Mouse (Mus musculus) NIH3T3 (cell line): Measurements from ENCODE around the gene Creb1.

ENCODE experiments used
- DNase-seq: peaks from one replicate; pipeline ENCODE4 v3.0.0-alpha.2; 2012; ENCODE audit warnings: low read depth

Creb1 gene

GRCm38 (mm10) chr1:64618226-64618625, 85.8 kb downstream of the Creb1 start:
- DNase-seq, result peak; percentile 53

GRCm38 (mm10) chr1:64621116-64621515, 88.7 kb downstream of the Creb1 start:
- DNase-seq, result peak; percentile 93

DNA sequence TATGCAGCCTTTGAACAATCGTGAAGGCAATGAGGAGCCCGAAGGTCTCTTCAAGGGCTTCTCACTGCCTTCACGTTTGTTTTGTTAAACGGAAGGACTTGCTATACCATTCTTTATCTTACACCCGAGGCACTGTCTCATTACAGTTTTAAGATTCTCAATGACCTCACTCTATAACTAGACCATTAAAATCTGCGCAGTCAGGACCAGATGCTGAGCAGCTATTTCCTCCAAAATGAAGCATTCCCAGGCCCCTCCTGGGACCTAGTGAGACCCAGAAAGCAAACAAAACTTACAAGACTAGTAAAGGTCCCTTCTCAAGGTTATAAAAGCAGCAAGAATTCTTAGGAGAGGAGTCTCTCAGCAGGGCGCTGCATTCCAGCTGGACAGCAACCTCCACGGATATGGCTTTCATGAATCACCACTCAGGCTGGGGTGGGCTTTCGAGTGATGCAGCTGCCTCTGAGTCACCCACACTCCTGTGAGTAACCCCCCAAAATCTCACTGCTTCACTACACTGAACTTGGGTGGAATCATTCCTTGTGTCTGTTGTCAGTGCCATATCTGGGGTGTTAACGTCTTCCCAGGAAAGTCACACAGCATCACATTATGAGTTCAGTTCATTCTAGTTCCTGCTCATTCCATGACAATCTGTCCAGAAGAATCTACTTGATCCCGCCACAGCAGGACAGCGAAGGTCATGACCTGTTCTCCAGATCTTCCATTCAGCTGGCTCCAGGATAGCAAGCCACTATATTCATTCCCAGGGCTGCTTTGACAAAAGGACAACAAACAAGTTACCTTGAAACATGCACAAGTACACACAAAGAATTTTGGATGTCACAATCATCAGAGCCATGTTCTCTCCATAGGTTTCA, 91.4 kb downstream of the Creb1 start:
- peak; percentile 87 for DNase-seq

DNA sequence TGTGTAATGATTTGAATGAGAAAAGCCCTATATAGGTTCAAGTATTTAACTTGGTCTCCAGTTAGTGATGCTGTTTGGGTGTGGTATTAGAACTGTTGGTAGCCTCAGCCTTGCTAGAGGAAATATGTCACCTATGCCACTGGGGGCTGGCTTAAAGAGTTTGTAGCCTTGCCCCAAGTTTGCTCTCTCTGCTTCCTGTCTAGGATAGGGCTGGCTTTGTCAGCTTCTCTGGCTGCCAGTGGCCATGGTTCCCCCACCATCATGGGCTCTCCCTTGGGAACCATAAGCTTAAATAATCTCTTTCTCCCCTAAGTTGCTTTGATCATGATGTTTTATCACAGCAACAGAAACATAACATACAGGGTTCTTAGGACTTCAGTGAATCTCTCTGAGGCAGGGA, 92.8 kb downstream of the Creb1 start:
- no peak for DNase-seq

GRCm38 (mm10) chr1:64631526-64631925, 99.1 kb downstream of the Creb1 start:
- no peak for DNase-seq

DNA sequence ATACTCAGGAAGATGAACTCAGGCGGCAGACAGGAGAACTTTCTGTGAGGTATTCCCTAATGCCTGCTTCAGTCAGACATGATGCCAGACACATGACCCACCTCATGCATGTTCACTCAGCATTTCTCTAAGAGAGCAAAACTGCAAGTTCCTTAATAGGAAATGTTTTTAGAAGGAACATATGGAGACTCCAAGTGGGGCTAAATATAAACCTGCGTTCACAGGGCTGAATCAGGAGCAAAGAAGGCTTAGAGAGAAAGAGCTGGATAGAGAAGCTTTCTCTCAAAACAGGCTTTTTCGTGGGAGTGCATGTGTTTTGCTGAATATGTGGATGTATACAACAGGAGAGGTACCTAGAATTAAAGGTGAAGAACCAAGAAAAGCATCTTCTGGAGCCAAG, 100.8 kb downstream of the Creb1 start:
- peak; percentile 21 for DNase-seq

DNA sequence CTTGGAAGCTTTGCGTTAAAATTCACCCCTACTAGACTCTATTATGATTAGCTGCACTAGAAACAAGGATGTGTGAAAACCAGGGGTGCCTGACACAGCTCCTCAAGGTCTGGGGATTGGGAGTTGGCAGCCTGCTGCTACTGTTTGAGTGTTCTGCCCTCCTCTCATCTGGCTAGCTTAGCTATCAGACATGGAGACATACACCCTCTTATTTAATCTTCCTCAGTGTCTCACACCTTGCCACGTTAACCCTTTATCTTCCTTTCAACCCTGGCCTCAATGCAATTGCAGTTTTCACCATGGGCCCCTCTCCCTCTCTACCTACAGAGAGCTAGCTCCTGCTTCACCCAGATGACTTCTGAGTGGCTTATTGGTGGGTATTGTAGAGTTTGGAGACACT, 103.2 kb downstream of the Creb1 start:
- DNase-seq, result no peak

DNA sequence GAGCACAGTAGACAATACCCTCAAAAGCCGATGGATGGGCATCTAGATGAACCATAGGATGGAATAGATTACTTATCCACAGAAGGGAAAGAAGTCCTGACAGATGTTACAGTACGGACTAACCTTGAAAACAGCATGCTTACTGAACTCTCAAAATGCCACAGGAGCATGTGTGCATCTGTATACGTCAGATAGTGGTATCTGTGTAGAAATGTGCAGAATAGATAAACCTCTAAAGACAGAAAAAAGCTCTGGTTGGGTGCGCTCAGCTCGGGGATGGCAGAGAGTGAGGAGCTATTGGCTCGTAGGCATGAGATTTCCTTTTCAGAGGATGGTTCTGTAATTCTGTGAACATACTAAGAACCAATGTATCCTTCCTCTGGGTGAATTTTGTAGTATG, 106.8 kb downstream of the Creb1 start:
- no peak for DNase-seq

GRCm38 (mm10) chr1:64641069-64641468, 108.6 kb downstream of the Creb1 start:
- no peak for DNase-seq

DNA sequence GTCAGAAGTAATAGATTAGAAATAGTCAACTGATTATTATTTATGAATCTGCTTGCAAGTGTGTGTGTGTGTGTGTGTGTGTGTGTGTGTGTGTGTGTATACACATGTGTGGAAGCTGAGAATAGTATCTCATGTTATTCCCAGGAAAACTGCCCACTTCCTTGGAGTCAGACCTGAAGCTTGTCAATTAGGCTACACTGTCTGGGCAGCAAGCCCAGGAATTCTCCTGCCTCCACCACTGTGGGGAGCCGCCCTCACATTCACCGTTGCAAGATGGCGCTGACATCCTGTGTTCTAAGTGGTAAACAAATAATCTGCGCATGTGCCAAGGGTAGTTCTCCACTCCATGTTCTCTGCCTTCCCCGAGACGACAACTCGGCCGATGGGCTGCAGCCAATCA, 110.1 kb downstream of the Creb1 start:
- DNase-seq, result peak; percentile 52

- DNase-seq, result no peak
Observed at GRCm38 (mm10) chr1:64644513-64644912, 112.1 kb downstream of the Creb1 start.

- peak; percentile 81 for DNase-seq
Observed at GRCm38 (mm10) chr1:64649362-64650124, 117.1 kb downstream of the Creb1 start.

GRCm38 (mm10) chr1:64653701-64654100, 121.3 kb downstream of the Creb1 start:
- no peak for DNase-seq
